Mouse (Mus musculus) neural tube, embryonic 14.5 days (tissue): ENCODE results near the gene Csrnp2. TPM values are rescaled to one million over a fixed set of nuclear protein-coding genes. Genes with fewer than 3 reads are reported as not detected.

ENCODE experiments used
- ATAC-seq: fragments of 200-750 bp; cut with Nextera tagmentation; 2 replicates; pipeline ENCODE4 v1.8.0; 2017; ENCODE audit warnings: low read depth, mild to moderate bottlenecking, moderate TSS enrichment, moderate library complexity
- H3K27ac ChIP-seq: fragments of 300-500 bp; sonication (generic); 2 replicates; pipeline ENCODE4 v1.5.1; 2014; ENCODE audit warnings: low read depth, mild to moderate bottlenecking, control low read depth, low read length, moderate library complexity, mixed read lengths
- H3K27me3 ChIP-seq: fragments of 300-500 bp; sonication (generic); 2 replicates; pipeline ENCODE4 v1.6.1; 2014; ENCODE audit warnings: low read length; ENCODE audit not compliant: control insufficient read depth, insufficient read depth
- H3K36me3 ChIP-seq: fragments of 300-500 bp; sonication (generic); 2 replicates; pipeline ENCODE4 v1.6.1; 2014; ENCODE audit warnings: low read length, mixed read lengths; ENCODE audit not compliant: control insufficient read depth, insufficient read depth
- H3K4me1 ChIP-seq: fragments of 300-500 bp; sonication (generic); 2 replicates; pipeline ENCODE4 v1.6.1; 2014; ENCODE audit warnings: low read length; ENCODE audit not compliant: control insufficient read depth, insufficient read depth
- H3K4me2 ChIP-seq: fragments of 300-500 bp; sonication (generic); 2 replicates; pipeline ENCODE4 v1.6.1; 2014; ENCODE audit warnings: mild to moderate bottlenecking, low read depth, low read length, control low read depth
- H3K4me3 ChIP-seq: fragments of 300-500 bp; sonication (generic); 2 replicates; pipeline ENCODE4 v1.5.1; 2014; ENCODE audit warnings: low read depth, low read length, control low read depth, mixed read lengths
- H3K9ac ChIP-seq: fragments of 300-500 bp; sonication (generic); replicated peaks from 2 replicates; pipeline ENCODE4 v1.6.1; 2014; ENCODE audit warnings: low read depth, mild to moderate bottlenecking, control low read depth, low read length, mixed read lengths
- H3K9me3 ChIP-seq: fragments of 300-500 bp; sonication (generic); 2 replicates; pipeline ENCODE4 v1.6.1; 2016; ENCODE audit warnings: low read length; ENCODE audit not compliant: control insufficient read depth
- WGBS: fragments of 180-500 bp; shearing (Covaris S2); extraction: QIAGEN DNeasy Blood & Tissue Kit; methylation state at CpG from one replicate; pipeline ENCODE4 v1.1.7; 2014; 5-methylcytosine and 5-hydroxymethylcytosine counted together
- polyA plus RNA-seq: library from polyadenylated mRNA; unstranded; fragments of >200 nt; fragmentation: Nextera tagmentation; extraction: Ambion mirVana; gene quantifications from 2 replicates; pipeline ENCODE4 v1.2.1, GENCODE M21; 2014

The Csrnp2 gene
- polyA plus RNA-seq, 1 experiment from 2014 or later, result 43.0 TPM

DNA sequence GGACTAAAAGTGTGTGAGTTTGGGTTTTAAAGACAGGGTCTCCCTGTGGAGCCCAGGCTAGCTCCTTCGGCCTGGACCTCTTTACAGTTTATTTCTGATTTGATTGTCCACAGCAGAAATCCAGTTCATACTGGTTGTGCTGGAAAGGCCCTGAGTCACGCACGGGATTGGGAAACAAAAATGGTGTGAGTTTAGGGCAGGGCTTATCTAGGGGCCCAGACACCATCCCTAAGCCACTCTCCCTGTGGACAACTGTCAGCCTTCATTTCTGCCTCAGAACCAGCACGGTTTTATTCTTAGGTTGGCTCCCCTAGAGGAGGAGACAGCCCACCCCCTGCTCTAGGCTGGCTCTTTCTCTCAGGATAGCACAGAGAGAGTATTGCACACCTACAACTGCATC is 62.1 kb downstream of the Csrnp2 start:
- WGBS, result 77% methylated on average over 4 of the region's 4 CpGs
- H3K9me3 ChIP-seq, result no peaks in the 10 kb centered on the region
- no peak overlapping the region for H3K4me3 ChIP-seq
- no peak overlapping the region for H3K27ac ChIP-seq
- H3K36me3 ChIP-seq, result no peaks in the 10 kb centered on the region
- no peak overlapping the region for H3K4me2 ChIP-seq
- ATAC-seq, result no peak
- no peak overlapping the region for H3K9ac ChIP-seq
- no peaks in the 10 kb centered on the region for H3K27me3 ChIP-seq
- H3K4me1 ChIP-seq, result no peaks in the 10 kb centered on the region

GRCm38 (mm10) chr15:100429959-100430565 is 65.2 kb downstream of the Csrnp2 start:
- ATAC-seq, result no peak
- Histone ChIP-seq H3K4me2 (no peak overlapping the region), H3K4me3 (no peak overlapping the region), H3K27me3 (peaks cover 3% of the 10 kb centered on the region; the same call in 1 of the 2 replicates), H3K4me1 (no peaks in the 10 kb centered on the region), H3K9ac (no peak overlapping the region), H3K9me3 (no peaks in the 10 kb centered on the region), H3K36me3 (no peaks in the 10 kb centered on the region), H3K27ac (no peak overlapping the region)
- 71% methylated on average over 11 of the region's 11 CpGs for WGBS

Other genes with a start within 250 kb of the Csrnp2 start
- gene Tmprss12, start 214.7 kb downstream of the Csrnp2 start, polyA plus RNA-seq, result not detected in 2 replicates
- 2.8 and 3.6 TPM in 2 replicates for gene Mettl7a1, start 191.3 kb downstream of the Csrnp2 start, polyA plus RNA-seq
- gene Mettl7a3, start 160.6 kb downstream of the Csrnp2 start, polyA plus RNA-seq, result 0.17 and 1.2 TPM in 2 replicates
- 0.42 and 1.2 TPM in 2 replicates for gene Methig1, start 142.3 kb downstream of the Csrnp2 start, polyA plus RNA-seq
- not detected in 2 replicates for gene Mettl7a2, start 142.3 kb downstream of the Csrnp2 start, polyA plus RNA-seq
- 1.8 TPM in 1 of 2 replicates, not detected in the other for gene Higd1c, start 130.9 kb downstream of the Csrnp2 start, polyA plus RNA-seq
- not detected in 2 replicates for gene Gm5475, start 73.3 kb downstream of the Csrnp2 start, polyA plus RNA-seq
- gene Slc11a2, start 70.4 kb downstream of the Csrnp2 start, polyA plus RNA-seq, result 20.5 and 21.4 TPM in 2 replicates
- 56.7 and 62.5 TPM in 2 replicates for gene Letmd1, start 26.5 kb downstream of the Csrnp2 start, polyA plus RNA-seq
- gene Tfcp2, start 56.5 kb upstream of the Csrnp2 start, polyA plus RNA-seq, result 32.0 and 33.4 TPM in 2 replicates
- 47.6 and 49.7 TPM in 2 replicates for gene Pou6f1, start 104.5 kb upstream of the Csrnp2 start, polyA plus RNA-seq
- 138 and 142 TPM in 2 replicates for gene Dazap2, start 119.9 kb upstream of the Csrnp2 start, polyA plus RNA-seq
- gene Smagp, start 141.5 kb upstream of the Csrnp2 start, polyA plus RNA-seq, result 1.7 and 3.8 TPM in 2 replicates
- gene Bin2, start 174.1 kb upstream of the Csrnp2 start, polyA plus RNA-seq, result 1.4 and 2.9 TPM in 2 replicates
- gene Cela1, start 192.4 kb upstream of the Csrnp2 start, polyA plus RNA-seq, result 1.7 and 1.9 TPM in 2 replicates
- gene Galnt6, start 233.9 kb upstream of the Csrnp2 start, polyA plus RNA-seq, result 0.15 and 0.53 TPM in 2 replicates